Mouse (Mus musculus) liver, embryonic 12.5 days (tissue): ENCODE data around the gene Frs2. TPM values are rescaled to one million over a fixed set of nuclear protein-coding genes. Genes with fewer than 3 reads are reported as not detected.
A peak's percentile ranks its signal among the peaks of the same experiment; 100 is the strongest.
"Not testable (repeated sequence)": the region's sequence is repeated elsewhere in the genome, so short reads cannot be mapped to it uniquely, and the experiment has no call there.

Experiments
- ATAC-seq: fragments of 200-750 bp; cut with Nextera tagmentation; 2 replicates; pipeline ENCODE4 v1.8.0; 2017; ENCODE audit warnings: moderate number of reproducible peaks, mild to moderate bottlenecking, moderate library complexity
- H3K27ac ChIP-seq: fragments of 300-500 bp; sonication (generic); 2 replicates; pipeline ENCODE4 v1.5.1; 2016; ENCODE audit warnings: mild to moderate bottlenecking
- H3K27me3 ChIP-seq: fragments of 300-500 bp; sonication (generic); replicated peaks from 2 replicates; pipeline ENCODE4 v1.6.1; 2016; ENCODE audit warnings: mild to moderate bottlenecking, moderate library complexity
- H3K36me3 ChIP-seq: fragments of 300-500 bp; sonication (generic); 2 replicates; pipeline ENCODE4 v1.6.1; 2016; ENCODE audit warnings: mild to moderate bottlenecking, moderate library complexity
- H3K4me1 ChIP-seq: fragments of 300-500 bp; sonication (generic); 2 replicates; pipeline ENCODE4 v1.6.1; 2016
- H3K4me2 ChIP-seq: fragments of 300-500 bp; sonication (generic); 2 replicates; pipeline ENCODE4 v1.6.1; 2016; ENCODE audit warnings: mild to moderate bottlenecking, moderate library complexity
- H3K4me3 ChIP-seq: fragments of 300-500 bp; sonication (generic); 2 replicates; pipeline ENCODE4 v1.5.1; 2016; ENCODE audit warnings: mild to moderate bottlenecking, moderate library complexity
- H3K9ac ChIP-seq: fragments of 300-500 bp; sonication (generic); 2 replicates; pipeline ENCODE4 v1.6.1; 2016; ENCODE audit warnings: mild to moderate bottlenecking, moderate library complexity
- H3K9me3 ChIP-seq: fragments of 300-500 bp; sonication (generic); replicated peaks from 2 replicates; pipeline ENCODE4 v1.6.1; 2016; ENCODE audit warnings: mild to moderate bottlenecking, moderate library complexity
- WGBS: fragments of 180-500 bp; shearing (Covaris S2); methylation state at CpG from one replicate; pipeline ENCODE4 v1.1.7; 2016; ENCODE audit not compliant: insufficient replicate concordance; 5-methylcytosine and 5-hydroxymethylcytosine counted together
- polyA plus RNA-seq: library from polyadenylated mRNA; unstranded; fragments of >200 nt; fragmentation: Nextera tagmentation; extraction: Ambion mirVana; gene quantifications from 2 replicates; pipeline ENCODE4 v1.2.1, GENCODE M21; 2016

Frs2 gene
- polyA plus RNA-seq, 1 experiment from 2014 or later: 11.3 TPM

- under 1% methylated on average over 68 of the region's 68 CpGs for WGBS
- H3K9me3 ChIP-seq: no peaks in the 10 kb centered on the region
- H3K36me3 ChIP-seq: peaks cover 38% of the 10 kb centered on the region
- peak within 1 kb of the TSS; percentile 79 for H3K4me3 ChIP-seq
- H3K4me1 ChIP-seq: peaks cover 47% of the 10 kb centered on the region
- H3K4me2 ChIP-seq: peak within 1 kb of the TSS; percentile 87
- peak; percentile 91 for ATAC-seq
- peak within 1 kb of the TSS; percentile 85 for H3K9ac ChIP-seq
- H3K27me3 ChIP-seq: no peaks in the 10 kb centered on the region
- peak within 1 kb of the TSS; percentile 82 for H3K27ac ChIP-seq
These were observed 84.9 kb downstream of the Frs2 start, which contains the start of gene Cct2 for GRCm38 (mm10) chr10:117063254-117064021. Gene Cct2 (minus strand): TSS chr10:117063814.

GRCm38 (mm10) chr10:117062894-117063253, 85.5 kb downstream of the Frs2 start:
- Histone ChIP-seq H3K4me2 (peak overlapping the region; percentile 87), H3K4me1 (peaks cover 52% of the 10 kb centered on the region), H3K9ac (peak overlapping the region; percentile 85), H3K36me3 (peaks cover 43% of the 10 kb centered on the region), H3K27me3 (no peaks in the 10 kb centered on the region), H3K27ac (peak overlapping the region; percentile 82), H3K4me3 (peak overlapping the region; percentile 79), H3K9me3 (no peaks in the 10 kb centered on the region)
- under 1% methylated on average over 15 of the region's 15 CpGs for WGBS
- peak; percentile 50 for ATAC-seq

GRCm38 (mm10) chr10:117055668-117056067, 92.7 kb downstream of the Frs2 start:
- H3K9me3 ChIP-seq: no peaks in the 10 kb centered on the region
- H3K9ac ChIP-seq: no peak overlapping the region
- H3K27ac ChIP-seq: no peak overlapping the region
- peaks cover 100% of the 10 kb centered on the region for H3K36me3 ChIP-seq
- H3K4me1 ChIP-seq: peaks cover 26% of the 10 kb centered on the region
- no peak for ATAC-seq
- H3K4me3 ChIP-seq: no peak overlapping the region
- H3K4me2 ChIP-seq: no peak overlapping the region
- WGBS: 87% methylated on average over 4 of the region's 4 CpGs
- H3K27me3 ChIP-seq: no peaks in the 10 kb centered on the region

- no peak overlapping the region for H3K9ac ChIP-seq
- WGBS: 79% methylated on average over 4 of the region's 4 CpGs
- no peaks in the 10 kb centered on the region for H3K9me3 ChIP-seq
- no peak overlapping the region for H3K4me3 ChIP-seq
- H3K27ac ChIP-seq: no peak overlapping the region
- H3K36me3 ChIP-seq: peaks cover 69% of the 10 kb centered on the region
- peaks cover 13% of the 10 kb centered on the region; the same call in 1 of the 2 replicates for H3K4me1 ChIP-seq
- H3K27me3 ChIP-seq: peaks cover 14% of the 10 kb centered on the region
- no peak for ATAC-seq
- no peak overlapping the region for H3K4me2 ChIP-seq
These were observed 98.3 kb downstream of the Frs2 start for GRCm38 (mm10) chr10:117049961-117050597.

GRCm38 (mm10) chr10:117049253-117049652, 99.1 kb downstream of the Frs2 start:
- Histone ChIP-seq H3K4me3 (no peak overlapping the region), H3K9me3 (no peaks in the 10 kb centered on the region), H3K27ac (no peak overlapping the region), H3K36me3 (peaks cover 61% of the 10 kb centered on the region), H3K27me3 (peaks cover 15% of the 10 kb centered on the region), H3K4me2 (no peak overlapping the region), H3K9ac (no peak overlapping the region), H3K4me1 (peaks cover 14% of the 10 kb centered on the region)
- no peak for ATAC-seq
- WGBS: 82% methylated on average over 4 of the region's 4 CpGs

GRCm38 (mm10) chr10:117045175-117046056, 102.9 kb downstream of the Frs2 start, which contains the start of gene Lrrc10:
Gene Lrrc10 (plus strand): TSS chr10:117045341.
- H3K27ac ChIP-seq: no peak within 1 kb of the TSS
- no peak for ATAC-seq
- peaks cover 15% of the 10 kb centered on the region for H3K27me3 ChIP-seq
- peaks cover 24% of the 10 kb centered on the region for H3K4me1 ChIP-seq
- H3K4me3 ChIP-seq: peak within 1 kb of the TSS; percentile 2; the same call in 1 of the 2 replicates
- H3K9me3 ChIP-seq: no peaks in the 10 kb centered on the region
- H3K36me3 ChIP-seq: peaks cover 23% of the 10 kb centered on the region
- WGBS: 38% methylated on average over 40 of the region's 40 CpGs
- H3K4me2 ChIP-seq: peak within 1 kb of the TSS; percentile 59
- peak within 1 kb of the TSS; percentile 31; the same call in 1 of the 2 replicates for H3K9ac ChIP-seq

- WGBS: 32% methylated on average over 16 of the region's 16 CpGs
- H3K27ac ChIP-seq, H3K9me3 ChIP-seq, H3K4me3 ChIP-seq, H3K36me3 ChIP-seq: not testable (repeated sequence)
- Histone ChIP-seq H3K4me2 (peak overlapping the region; percentile 59), H3K4me1 (peaks cover 24% of the 10 kb centered on the region), H3K27me3 (peaks cover 15% of the 10 kb centered on the region), H3K9ac (peak overlapping the region; percentile 31; the same call in 1 of the 2 replicates)
- ATAC-seq: peak; percentile 62
These were observed 104.7 kb downstream of the Frs2 start for GRCm38 (mm10) chr10:117043497-117044166.

- Histone ChIP-seq H3K27ac (no peak overlapping the region), H3K27me3 (peaks cover 15% of the 10 kb centered on the region), H3K4me1 (peaks cover 24% of the 10 kb centered on the region), H3K9me3 (no peaks in the 10 kb centered on the region), H3K4me2 (no peak overlapping the region), H3K36me3 (no peaks in the 10 kb centered on the region), H3K9ac (no peak overlapping the region), H3K4me3 (no peak overlapping the region)
- no peak for ATAC-seq
- WGBS: 49% methylated on average over 14 of the region's 14 CpGs
These were observed 106.0 kb downstream of the Frs2 start for GRCm38 (mm10) chr10:117042295-117042694.

- peaks cover 13% of the 10 kb centered on the region for H3K4me1 ChIP-seq
- H3K4me3 ChIP-seq: no peak overlapping the region
- no peaks in the 10 kb centered on the region for H3K36me3 ChIP-seq
- no peak for ATAC-seq
- H3K27me3 ChIP-seq: peaks cover 3% of the 10 kb centered on the region
- no peak overlapping the region for H3K27ac ChIP-seq
- H3K9ac ChIP-seq: no peak overlapping the region
- 64% methylated on average over 6 of the region's 6 CpGs for WGBS
- no peak overlapping the region for H3K4me2 ChIP-seq
- no peaks in the 10 kb centered on the region for H3K9me3 ChIP-seq
These were observed 108.0 kb downstream of the Frs2 start for GRCm38 (mm10) chr10:117040355-117040754.

GRCm38 (mm10) chr10:117033785-117034184, 114.5 kb downstream of the Frs2 start:
- no peak overlapping the region for H3K4me2 ChIP-seq
- no peaks in the 10 kb centered on the region for H3K36me3 ChIP-seq
- H3K27ac ChIP-seq: no peak overlapping the region
- 0 out of 2 replicates have a peak, but pooled peaks cover 6% of the 10 kb centered on the region for H3K27me3 ChIP-seq
- ATAC-seq: no peak
- H3K9ac ChIP-seq: no peak overlapping the region
- WGBS: 16% methylated on average over 8 of the region's 8 CpGs
- no peaks in the 10 kb centered on the region for H3K9me3 ChIP-seq
- H3K4me1 ChIP-seq: no peaks in the 10 kb centered on the region
- H3K4me3 ChIP-seq: no peak overlapping the region

- H3K4me2 ChIP-seq: no peak overlapping the region
- H3K4me3 ChIP-seq: no peak overlapping the region
- ATAC-seq: no peak
- H3K27ac ChIP-seq: no peak overlapping the region
- no peaks in the 10 kb centered on the region for H3K36me3 ChIP-seq
- H3K4me1 ChIP-seq: no peaks in the 10 kb centered on the region
- no peak overlapping the region for H3K9ac ChIP-seq
- 80% methylated on average over 3 of the region's 3 CpGs for WGBS
- no peaks in the 10 kb centered on the region for H3K9me3 ChIP-seq
- H3K27me3 ChIP-seq: peaks cover 20% of the 10 kb centered on the region
These were observed 117.2 kb downstream of the Frs2 start for GRCm38 (mm10) chr10:117031160-117031559.
